ENCODE assay signal across 8 mouse cellular contexts in genomic region chr16:22428853-22429341, GRCm38 (mm10). TPM values are rescaled to one million over a fixed set of nuclear protein-coding genes. Genes with fewer than 3 reads are reported as not detected.
DNase-seq lines count a peak whose midpoint lies in the region; ATAC-seq and TF ChIP-seq lines count a peak whose summit lies in the region.

No protein-coding gene starts in this region.

- no peak overlapping the region for H3K27ac ChIP-seq in liver, embryonic 14.5 days
- H3K27ac ChIP-seq in neural tube, embryonic 13.5 days (replicated peaks), result peak overlapping the region; percentile 77

- 8% methylated on average over 9 of the region's 9 CpGs for WGBS in liver, embryonic 14.5 days (ENCODE audit: insufficient replicate concordance)
- WGBS in neural tube, embryonic 13.5 days, result under 1% methylated on average over 9 of the region's 9 CpGs

- no peaks in the 10 kb centered on the region for H3K27me3 ChIP-seq in liver, embryonic 14.5 days (ENCODE audit: control insufficient read depth, insufficient read depth, low read length)
- peaks cover 14% of the 10 kb centered on the region; the same call in 1 of the 2 replicates for H3K27me3 ChIP-seq in neural tube, embryonic 13.5 days

- ATAC-seq in frontal cortex, adult (ENCODE audit: low TSS enrichment), result peak; percentile 86
- ATAC-seq in liver, embryonic 14.5 days (ENCODE audit: insufficient read depth), result peak; percentile 74
- peak; percentile 93 for ATAC-seq in neural tube, embryonic 13.5 days (ENCODE audit: low read depth)

- no peak overlapping the region for H3K9ac ChIP-seq in liver, embryonic 14.5 days (replicated peaks)
- H3K9ac ChIP-seq in neural tube, embryonic 13.5 days, result 0 out of 2 replicates have a peak overlapping the region, but pooled peaks have one; percentile 35

- H3K4me1 ChIP-seq in liver, embryonic 14.5 days (replicated peaks; ENCODE audit: control insufficient read depth in 2 of 2, insufficient read depth in 2 of 2, low read length in 1 of 2), result peaks cover 0 to 7% of the 10 kb centered on the region in 2 experiments; a peak in 1 of 4 replicates
- H3K4me1 ChIP-seq in neural tube, embryonic 13.5 days (replicated peaks), result peaks cover 44% of the 10 kb centered on the region

- peak overlapping the region; percentile 20; the same call in 1 of the 2 replicates for H3K4me2 ChIP-seq in liver, embryonic 14.5 days (ENCODE audit: low read depth)
- peak overlapping the region; percentile 43 for H3K4me2 ChIP-seq in neural tube, embryonic 13.5 days

- peak; percentile 98 for DNase-seq in Muller cell, postnatal 12 days (ENCODE audit: inconsistent ontology term)
- DNase-seq in cerebellum, adult 9-11 months, result peak; percentile 86
- peak; percentile 81 for DNase-seq in heart, postnatal 4 days
- peak; percentile 84 to 94 for DNase-seq in layer of hippocampus, adult 18-20 months (ENCODE audit: low spot score in 2 of 2)
- DNase-seq in liver, embryonic 14.5 days (ENCODE audit: low read depth in 3 of 3, low spot score in 3 of 3), result peak in 1 of 3 experiments; percentile 34
- peak; percentile 36 for DNase-seq in urinary bladder, adult 2 months (ENCODE audit: low spot score)

- no peaks in the 10 kb centered on the region for H3K9me3 ChIP-seq in liver, embryonic 14.5 days (ENCODE audit: control insufficient read depth, low read length)
- no peaks in the 10 kb centered on the region for H3K9me3 ChIP-seq in neural tube, embryonic 13.5 days

- TF ChIP-seq CTCF in liver, embryonic 14.5 days (IDR thresholded peaks at IDR 0.05; ENCODE audit: low read depth), result peak; percentile 36

- TF ChIP-seq EP300 in liver, embryonic 14.5 days (IDR thresholded peaks at IDR 0.05; ENCODE audit: low read depth), result no peak

- no peak overlapping the region for H3K4me3 ChIP-seq in liver, embryonic 14.5 days (ENCODE audit: insufficient read depth in 1 of 2, low read depth in 2 of 2, low read length in 2 of 2)
- peak overlapping the region; percentile 5 for H3K4me3 ChIP-seq in neural tube, embryonic 13.5 days

- no peaks in the 10 kb centered on the region for H3K36me3 ChIP-seq in liver, embryonic 14.5 days (replicated peaks; ENCODE audit: control insufficient read depth, insufficient read depth, low read depth)
- H3K36me3 ChIP-seq in neural tube, embryonic 13.5 days, result no peaks in the 10 kb centered on the region

RNA-seq across cellular contexts. Expression of gene Etv5, which starts 10.6 kb away (rescaled TPM):
- 10 to 100 TPM; 11.6 to 14.5 TPM for total RNA-seq in heart, postnatal 4 days (2021)
- total RNA-seq in layer of hippocampus, adult 18-20 months (2021), result 10 to 100 TPM; 49.2 to 54.5 TPM
- polyA plus RNA-seq in liver, embryonic 14.5 days (2012; rRNA removed), result 2.5 and 2.7 TPM in 2 replicates
- polyA plus RNA-seq in liver, embryonic 14.5 days (2014; fragmentation: Nextera tagmentation; extraction: Ambion mirVana), result 2.6 and 3.4 TPM in 2 replicates
- polyA plus RNA-seq in neural tube, embryonic 13.5 days (2015; fragmentation: Nextera tagmentation; extraction: Ambion mirVana), result 26.3 and 28.1 TPM in 2 replicates
- polyA plus RNA-seq in urinary bladder, adult 2 months (2012; rRNA removed), result 14.8 and 15.9 TPM in 2 replicates
